Mouse (Mus musculus): ENCODE results near the gene Tor2a.

The Tor2a gene

DNA sequence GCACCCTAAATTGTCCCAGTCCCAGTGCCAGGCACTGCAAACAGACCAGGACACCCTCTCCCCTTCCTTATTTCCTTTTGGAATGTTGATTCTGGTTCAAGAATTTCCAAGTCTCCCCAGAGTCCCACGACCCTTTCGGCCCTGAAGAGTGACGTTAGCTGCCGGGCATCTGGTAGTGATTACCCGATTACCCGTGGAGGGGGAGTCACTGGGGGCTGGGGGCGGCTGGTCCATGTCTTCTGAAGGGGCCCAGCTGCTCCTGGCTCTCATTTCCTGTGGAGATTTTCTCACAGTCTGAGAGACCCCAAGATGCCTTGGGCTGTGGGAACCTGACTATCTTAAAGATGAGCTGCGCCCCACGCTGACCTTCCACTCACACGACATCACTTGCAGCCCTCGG, 26.2 kb upstream of the Tor2a start:
- DNase-seq: no peak

DNA sequence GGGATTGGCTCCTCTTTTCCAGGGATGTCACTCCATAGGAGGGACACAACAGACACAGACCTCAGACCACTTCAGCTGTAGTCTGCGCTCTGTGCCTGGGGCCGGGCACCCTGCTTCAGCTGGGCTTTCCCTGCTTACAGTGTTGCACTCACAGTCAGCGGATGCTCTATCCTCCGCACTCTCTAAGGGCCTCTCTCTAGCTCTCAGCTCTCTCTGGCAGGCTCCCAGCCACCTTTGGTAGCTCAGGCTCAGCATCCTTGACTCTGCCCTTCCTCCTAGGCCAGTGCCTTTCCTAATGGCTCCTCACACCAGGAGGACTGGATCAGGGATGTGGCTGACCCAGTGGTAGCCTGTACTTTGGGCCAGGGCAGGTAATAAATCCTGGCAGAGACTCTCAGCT, 25.1 kb upstream of the Tor2a start:
- peak in 1 of 2 experiments; percentile 48 for DNase-seq

DNA sequence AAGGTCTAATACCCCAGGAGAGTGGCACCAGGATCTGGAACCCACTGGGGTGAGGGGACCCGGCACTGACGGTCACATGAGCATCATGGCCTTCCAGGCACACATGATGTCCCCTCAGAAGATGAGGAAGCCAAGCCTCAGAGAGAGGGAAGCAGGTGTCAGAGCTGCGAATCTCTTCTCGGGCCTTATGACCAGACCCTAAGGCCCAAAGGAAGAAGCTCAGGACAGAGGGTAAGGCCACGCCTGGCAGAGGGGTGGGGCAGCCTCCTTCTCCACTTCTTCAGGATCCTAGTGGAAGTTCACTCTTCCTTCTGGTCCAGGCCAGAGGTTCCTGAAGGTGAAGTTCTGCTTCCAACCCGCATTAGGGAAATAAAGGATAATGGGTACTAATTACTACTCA, 24.3 kb upstream of the Tor2a start:
- peak; percentile 40 to 60 for DNase-seq

DNA sequence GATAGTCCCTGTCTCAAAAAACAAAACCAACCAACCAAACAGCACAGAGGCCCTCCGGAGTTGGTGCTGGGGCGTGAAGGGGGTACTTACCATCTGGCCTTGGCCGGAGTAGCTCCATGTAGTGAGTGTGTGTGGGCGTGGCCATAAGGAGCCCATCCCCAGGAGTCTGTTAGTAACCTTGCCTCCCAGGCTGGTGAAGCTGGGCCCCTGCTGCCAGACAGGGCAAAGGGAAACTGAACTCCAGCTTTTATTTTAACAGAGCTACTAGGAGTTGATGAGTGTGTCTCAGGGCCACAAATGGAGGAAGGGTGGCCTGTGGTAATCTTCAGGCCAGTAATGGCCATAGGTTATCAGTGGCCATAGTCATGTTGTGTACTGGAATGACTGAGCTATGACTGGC, 22.6 kb upstream of the Tor2a start:
- DNase-seq: peak; percentile 42 to 61

DNA sequence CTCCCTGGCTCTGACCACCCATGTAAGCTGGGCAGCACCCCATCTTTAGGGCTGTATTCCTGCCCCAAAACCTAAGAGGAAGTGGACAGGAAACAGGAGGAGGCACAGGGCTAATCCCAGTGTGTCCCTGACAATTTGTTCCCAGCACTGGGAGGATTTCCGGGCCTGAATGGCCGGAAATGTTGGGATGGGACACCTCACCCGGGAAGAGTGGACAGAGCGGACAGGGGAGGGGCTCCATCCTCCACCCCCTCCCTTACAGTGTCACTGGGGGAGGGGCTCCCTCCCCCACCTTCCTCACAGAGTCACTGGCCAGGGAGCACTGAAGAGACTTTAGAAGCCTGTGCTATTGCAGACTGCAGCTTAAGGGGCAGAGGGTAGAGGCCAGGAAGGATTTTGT, 22.1 kb upstream of the Tor2a start:
- peak; percentile 83 to 85 for DNase-seq

DNA sequence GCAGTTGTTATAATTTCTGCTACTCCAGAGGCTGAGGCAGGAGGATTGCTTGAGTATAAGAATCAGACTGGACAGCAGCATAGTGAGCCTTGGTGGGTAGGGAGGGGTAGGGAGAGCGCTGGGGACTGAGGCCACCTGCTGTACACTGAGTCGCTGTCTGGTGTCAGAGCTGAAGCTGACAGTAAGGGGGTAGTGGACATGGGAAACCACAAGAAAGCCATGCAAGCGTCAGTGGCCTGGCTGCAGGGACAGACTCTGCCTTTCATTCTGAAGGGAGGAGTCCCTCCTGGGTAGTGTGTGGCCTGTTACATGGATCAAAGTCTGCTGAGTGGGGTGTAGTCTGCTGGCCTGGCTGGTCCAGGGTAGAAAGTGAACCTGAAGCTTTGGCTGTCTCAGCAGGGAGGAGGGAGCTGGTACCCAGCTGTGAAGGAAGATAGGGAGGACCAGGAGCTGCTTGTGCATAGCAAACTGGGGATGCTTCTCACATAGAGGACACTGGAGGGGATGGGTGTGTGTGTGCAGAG, 20.7 kb upstream of the Tor2a start:
- DNase-seq: peak; percentile 37 to 46

DNA sequence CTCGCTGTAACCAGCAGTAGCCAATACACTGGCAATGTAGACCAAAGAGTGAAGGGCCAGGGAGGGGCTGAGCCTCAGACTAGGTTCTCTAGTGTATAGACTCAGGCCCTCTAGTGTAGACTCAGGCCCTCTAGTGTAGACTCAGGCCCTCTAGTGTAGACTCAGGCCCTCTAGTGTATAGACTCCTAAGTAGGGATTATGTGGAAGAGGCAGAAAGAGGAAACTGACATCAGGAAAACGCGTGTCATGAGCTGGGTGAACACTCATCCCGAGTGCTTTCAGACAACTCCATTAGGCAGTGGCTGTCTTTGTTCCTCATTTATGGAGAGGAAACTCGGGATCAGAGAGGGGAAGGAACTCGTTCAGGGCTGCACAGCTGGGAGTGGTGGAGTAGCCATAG, 20.0 kb upstream of the Tor2a start:
- no peak for DNase-seq

DNA sequence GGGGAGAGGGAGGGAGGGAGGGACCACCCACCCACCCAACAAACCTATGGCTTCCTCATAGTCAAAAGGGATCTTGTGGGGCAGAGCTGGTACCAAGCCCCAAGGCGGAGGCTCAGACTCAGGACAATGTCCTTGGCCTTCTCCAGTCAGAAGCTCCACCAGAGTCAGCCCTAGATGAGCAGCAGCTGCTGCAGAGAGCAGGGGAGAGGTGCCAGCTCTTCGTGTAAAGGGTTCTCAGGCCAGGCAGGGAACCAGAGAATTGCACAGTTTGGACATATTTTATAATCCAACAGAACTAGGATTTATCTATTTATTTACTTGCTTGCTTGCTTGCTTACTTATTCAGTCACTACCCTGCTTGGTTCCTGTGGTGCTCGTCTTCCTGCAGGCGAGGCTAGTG, 17.7 kb upstream of the Tor2a start:
- DNase-seq: no peak

DNA sequence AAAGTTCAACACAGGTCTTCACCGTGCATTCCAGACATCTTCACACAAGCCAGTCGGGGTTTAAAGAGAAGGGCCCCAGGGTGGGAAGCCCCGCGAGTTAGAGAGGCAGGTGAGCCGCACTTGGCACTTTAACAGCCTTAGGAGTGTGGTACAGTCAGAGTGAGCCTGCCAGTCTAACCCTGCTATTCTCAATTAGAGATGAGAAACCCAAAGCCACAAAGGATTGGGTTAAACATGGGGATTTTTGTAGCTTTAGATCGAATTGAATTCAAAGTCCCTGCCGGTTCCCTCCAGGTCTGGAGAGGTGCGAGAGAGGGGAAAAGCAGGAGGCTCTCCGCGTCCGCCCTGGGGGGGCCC, 16.1 kb upstream of the Tor2a start, which contains the start of gene 6330409D20Rik:
TSS of gene 6330409D20Rik (minus strand) at position 101 of the 357 bp plus-strand sequence.
- no peak for DNase-seq

DNA sequence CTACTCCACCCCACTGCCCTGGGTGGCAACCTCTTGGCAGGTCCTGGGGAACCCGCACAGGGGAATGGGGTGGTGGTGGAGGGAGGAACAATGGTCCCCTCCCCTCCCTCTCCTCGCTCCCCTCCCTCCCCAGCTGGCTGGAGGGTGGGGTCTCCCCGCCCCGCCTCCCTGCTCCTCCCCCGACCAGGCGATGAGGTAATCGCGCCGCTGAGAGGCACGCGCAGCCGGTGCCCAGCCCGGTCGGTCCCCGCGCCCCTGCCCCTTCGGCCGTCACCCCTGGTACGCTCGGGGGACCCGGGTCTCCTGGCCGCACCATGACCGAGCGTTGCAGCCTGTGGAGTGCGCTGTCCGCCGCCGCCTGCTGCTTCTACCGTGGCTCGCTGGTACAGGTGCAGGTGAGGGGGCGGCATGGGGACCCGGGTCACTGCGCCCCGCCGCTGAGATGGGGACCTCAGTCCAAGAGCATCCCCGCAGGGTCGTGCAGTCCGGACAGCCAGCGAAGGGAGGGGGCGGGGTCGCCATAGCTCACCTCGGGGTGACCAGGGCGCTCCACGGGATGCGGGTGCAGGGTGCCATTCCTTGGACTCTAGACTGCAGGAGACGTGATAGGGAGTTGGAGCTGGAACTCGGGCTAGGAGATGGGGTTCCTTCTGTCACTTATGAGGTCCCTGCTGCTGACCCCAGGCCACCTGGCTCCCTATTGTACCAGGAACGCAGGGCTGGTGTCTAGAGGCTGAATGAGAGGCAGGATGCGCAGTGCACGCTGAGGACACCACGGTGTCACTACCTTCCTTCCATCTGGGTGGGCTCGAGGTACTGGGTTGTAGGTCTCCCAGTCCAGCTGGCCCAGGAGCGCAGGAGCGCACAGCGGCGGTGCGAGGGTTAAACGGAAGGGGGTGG, 15.5 kb upstream of the Tor2a start:
- DNase-seq: peak in 1 of 2 experiments; percentile 44

DNA sequence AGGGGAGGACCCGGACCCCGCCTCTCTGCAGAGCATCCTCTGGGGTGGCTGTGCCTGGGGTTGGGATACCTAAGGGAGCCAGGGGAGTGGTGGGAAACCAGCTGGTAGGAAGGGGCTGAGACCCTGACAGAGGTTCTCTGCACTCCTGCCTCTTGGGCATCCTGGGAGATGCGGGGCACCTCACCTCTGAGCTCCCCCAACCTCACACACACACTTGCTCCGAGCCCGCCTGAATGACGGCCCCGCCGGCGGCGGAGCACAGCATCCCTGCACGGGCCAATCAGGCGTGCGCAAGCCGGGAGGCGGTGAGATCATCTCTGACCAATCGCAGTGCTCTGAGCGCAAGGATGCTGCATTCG, 14.9 kb upstream of the Tor2a start:
- DNase-seq: no peak

DNA sequence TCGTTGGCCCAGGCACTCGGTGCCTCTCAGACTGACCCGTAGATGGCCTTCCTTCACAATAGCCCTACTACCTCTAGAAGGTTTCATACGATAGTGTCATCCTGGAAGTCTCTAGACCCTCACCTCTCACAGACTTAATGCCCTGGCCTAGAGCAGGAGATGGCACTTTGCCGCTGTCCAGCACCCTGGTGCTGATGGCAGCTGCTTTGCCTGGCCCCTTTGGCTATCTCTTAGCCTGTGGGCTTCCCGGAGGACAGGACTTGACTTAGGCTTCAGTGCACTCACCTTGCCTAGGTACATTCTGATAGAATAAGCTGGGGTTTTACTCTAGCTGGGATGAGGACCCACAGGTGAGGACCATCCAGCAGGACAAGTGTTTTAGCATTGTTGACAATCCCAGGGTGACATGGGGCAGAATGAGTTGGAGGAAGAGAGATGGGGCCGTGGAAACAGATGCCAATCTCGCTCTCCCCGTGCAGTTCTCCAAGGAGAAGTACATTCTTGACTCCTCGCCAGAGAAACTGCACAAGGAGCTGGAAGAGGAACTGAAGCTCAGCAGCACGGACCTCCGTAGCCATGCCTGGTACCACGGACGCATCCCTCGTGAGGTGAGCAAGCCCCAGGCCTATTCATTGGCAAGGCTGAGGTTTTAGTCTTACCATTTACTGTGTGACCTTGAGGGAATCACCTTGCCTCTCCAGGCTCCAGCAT, 12.6 kb upstream of the Tor2a start:
- peak in 1 of 2 experiments; percentile 54 for DNase-seq

DNA sequence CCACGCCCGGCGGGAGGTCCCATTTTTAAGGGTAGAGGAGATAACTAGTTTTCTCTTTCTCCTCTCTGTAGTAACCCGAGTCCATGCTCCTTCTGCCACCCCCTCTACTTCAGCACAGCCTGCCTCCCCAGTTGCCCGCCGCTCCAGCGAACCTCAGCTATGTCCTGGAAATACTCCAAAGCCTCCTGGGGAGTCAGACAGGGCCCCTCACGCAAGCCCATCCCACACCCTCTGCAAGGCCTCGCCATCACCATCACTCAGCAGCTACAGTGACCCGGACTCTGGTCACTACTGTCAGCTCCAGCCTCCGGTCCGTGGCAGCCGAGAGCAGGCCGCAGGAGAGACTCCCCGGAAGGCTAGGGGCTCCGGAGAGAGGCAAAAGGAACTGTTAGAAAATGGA, 8.0 kb upstream of the Tor2a start:
- DNase-seq: no peak

DNA sequence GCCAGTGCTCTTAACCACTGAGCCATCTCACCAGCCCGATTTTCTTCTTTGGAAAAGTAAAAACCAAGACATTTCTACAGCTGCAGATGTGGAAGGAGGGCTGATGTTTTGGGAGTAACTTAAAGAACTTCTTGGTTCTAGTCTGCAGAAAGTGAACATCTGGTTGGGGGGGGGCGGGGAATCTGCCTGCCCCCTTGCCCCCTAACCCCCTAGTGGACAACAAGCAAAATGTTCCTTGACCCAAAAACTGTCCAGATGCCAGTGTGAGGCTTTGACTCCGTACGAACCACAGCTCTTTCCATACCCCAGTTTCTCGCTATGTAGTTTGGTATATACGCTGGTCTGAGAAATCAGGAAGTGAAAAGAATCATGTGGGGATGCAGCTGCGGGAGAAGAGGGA, 6.8 kb upstream of the Tor2a start:
- no peak for DNase-seq

DNA sequence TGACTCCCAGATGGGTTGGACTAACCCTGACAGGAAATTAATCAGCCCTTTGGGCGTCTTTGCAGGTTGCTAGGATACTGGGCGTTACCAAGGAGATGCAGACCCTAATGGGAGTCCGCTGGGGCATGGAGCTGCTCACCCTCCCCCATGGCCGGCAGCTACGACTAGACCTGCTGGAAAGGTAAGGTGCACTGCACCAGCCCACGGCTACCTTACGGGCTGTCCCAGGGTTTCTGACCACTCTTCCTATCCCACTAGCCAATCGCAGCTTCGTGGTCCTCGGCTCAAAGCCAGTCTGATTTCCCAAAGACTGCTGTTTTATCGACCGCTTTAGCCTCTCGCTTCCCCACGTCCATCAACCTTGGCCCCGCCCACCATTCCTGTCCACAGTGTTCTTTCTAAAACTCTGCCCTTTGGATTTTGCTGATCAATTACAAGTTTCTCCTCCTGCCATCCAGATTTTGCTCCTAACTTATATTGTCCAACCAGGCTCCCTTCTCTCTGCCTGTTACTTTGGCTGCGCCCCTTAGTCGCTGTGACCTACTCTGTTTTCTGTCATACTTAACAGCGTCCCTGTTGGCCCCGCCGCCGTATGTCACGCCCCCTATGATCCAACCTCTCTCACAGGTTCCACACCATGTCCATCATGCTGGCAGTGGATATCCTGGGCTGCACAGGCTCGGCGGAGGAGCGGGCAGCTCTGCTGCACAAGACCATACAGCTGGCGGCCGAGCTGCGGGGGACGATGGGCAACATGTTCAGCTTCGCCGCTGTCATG, 6.0 kb upstream of the Tor2a start:
- DNase-seq: peak; percentile 88 to 90

DNA sequence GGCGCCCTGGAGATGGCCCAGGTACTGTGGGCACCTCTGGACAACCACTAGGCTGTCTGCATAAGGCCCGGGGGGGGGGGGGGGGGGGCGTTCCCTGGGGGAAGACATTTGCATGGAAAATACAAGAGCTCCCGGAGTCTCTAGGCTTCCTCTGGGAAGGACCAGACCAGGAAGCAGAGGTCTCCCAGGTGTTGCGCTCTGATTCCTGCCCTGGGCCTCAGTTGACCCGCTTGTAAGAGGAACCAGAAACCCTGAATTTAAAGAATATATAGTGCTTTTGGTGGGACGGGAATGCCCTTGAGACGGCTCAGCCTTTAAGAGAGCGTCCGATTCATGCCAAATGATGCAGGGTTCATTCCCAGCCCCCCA, 5.4 kb upstream of the Tor2a start:
- no peak for DNase-seq

DNA sequence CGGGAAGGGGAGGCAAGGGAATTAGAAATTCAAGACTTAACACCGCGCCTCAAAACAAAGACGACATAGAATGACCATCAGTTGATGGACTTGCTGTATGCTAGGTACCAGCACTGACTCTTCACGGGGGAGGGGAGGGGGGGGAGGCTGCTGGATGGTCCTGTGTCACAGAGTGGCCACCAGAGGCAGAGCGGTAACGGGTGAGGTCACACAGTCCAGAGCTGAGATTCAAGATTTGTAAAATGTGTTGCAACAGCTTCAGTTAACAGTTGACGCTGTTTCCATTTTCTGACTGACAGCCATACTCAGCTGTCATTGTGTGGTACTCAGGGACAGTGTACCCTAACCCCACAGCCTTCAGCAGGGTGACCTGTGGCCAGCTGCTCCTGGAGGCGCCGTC, 4.9 kb upstream of the Tor2a start:
- no peak for DNase-seq

DNA sequence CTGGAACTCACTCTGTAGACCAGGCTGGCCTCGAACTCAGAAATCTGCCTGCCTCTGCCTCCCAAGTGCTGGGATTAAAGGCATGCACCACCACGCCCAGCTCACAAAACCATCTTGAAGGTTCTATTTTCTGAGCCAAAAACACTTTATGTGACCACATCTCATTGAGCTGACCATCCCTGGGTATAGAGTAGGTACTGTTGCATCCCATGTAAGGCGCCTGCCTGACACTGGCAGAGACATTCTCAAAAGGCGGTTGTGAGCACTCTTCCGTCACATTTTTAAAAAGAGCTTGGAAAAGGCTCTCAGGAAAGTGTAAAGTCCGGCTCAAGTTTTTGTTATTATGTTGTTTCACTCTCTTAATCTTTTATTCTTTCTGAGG, 369 bp upstream of the Tor2a start:
- DNase-seq: no peak

DNA sequence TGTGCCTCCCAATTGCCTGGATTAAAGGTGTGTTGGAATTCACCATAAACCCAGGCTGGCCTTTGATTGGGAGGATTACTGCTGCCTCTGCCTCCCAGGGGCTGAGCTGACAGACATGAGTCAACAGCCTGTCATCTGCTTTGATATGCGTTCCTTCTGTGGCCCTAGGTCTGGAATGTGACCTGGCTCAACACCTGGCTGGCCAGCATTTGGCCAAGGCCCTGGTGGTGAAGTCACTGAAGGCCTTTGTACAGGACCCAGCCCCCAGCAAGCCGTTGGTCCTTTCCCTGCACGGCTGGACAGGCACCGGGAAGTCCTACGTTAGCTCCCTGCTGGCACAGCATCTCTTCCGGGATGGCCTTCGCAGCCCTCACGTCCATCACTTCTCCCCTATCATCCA, 1.5 kb downstream of the Tor2a start:
- peak; percentile 45 to 54 for DNase-seq

DNA sequence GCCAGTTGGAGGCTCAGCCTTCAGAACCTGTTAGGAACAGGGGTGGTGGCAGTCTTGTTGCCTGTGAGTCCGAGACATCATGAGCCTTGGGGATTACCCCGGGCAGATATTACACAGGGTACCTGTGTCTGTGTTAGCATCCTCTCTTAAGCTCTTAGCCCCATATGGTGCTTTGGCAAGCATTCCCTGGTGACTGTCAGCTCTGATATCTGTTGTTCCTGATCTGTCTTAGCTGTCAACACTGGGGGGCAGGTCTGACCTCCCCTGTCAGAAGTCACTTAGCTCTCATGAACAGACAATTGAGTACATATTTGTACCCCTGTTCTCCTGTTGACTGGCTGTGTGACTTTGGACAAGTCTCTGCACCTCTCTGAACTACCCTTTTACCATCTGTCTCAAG, 2.0 kb downstream of the Tor2a start:
- DNase-seq: no peak

DNA sequence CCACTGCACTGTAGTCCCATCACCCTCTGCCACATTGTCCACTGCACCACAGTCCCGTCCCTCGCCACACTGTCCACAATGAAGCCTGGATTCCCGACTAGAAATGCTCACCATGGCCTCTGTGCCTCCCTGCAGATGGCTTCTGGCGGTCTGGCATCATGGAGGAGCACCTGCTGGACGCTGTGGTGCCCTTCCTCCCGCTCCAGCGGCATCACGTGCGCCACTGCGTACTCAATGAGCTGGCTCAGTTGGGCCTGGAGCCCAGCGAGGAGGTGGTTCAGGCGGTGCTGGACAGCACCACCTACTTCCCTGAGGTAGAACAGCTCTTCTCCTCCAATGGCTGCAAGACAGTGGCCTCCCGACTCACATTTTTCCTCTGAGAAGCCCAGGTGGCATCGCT, 4.3 kb downstream of the Tor2a start:
- DNase-seq: no peak

DNA sequence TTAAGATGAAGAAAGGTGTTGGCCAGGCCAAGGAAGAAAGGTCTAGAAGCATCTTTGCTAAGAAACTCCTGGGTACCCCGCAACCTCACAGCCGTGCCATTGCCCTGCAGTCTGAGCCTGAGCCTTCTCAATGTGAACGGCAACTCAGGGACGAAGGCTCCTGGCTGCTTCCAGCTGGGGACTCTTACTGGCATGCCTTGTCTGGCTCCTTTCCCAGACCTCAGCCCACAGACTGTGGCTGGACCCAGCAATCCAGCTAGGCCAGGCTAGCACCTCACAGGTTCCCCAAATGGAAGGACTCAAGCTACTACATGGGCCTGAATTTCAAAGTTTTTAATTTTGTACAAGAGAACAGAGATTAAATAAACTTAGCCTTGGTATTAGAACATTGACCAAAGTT, 4.8 kb downstream of the Tor2a start:
- DNase-seq: no peak

DNA sequence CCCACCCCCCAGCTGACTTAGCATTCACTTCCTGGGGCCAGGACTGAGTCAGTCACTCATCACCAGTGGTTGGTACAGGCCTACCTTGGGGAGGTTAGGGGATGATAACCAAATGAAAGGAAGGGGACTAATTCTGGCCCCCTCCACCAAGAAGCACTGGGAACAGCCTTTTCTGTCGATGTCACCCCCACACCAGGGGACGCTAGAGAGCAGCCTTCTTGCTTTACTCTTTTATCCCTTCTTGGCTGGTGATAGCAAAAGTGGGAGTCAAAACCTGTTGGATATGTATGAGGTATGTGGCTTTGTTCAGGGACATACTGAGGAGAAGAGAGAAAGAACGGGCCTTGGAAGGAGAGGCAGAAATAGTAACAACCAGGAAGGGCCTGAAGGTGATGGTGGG, 6.3 kb downstream of the Tor2a start:
- no peak for DNase-seq
